Mouse (Mus musculus): ENCODE results near the gene Abhd8. TPM values are rescaled to one million over a fixed set of nuclear protein-coding genes. Genes with fewer than 3 reads are reported as not detected.
A peak's percentile ranks its signal among the peaks of the same experiment; 100 is the strongest.

Abhd8 gene
- total and polyA plus RNA-seq, 3 experiments: 6.0 to 33.2 (median 8.5) TPM

- TF ChIP-seq RCOR1 (conservative IDR thresholded peaks at IDR 0.05; ENCODE audit: low read depth, low read length): no peak
- no peak for TF ChIP-seq PAX5 (IDR thresholded peaks at IDR 0.05; ENCODE audit: low read length)
- no peak for TF ChIP-seq JUN (IDR thresholded peaks at IDR 0.05; ENCODE audit: insufficient read depth, low read depth, low read length)
- TF ChIP-seq NELFE (IDR thresholded peaks at IDR 0.05; ENCODE audit: low read depth, low read length): peak; percentile 77
- TF ChIP-seq ZC3H11A (IDR thresholded peaks at IDR 0.05; ENCODE audit: low read depth, low read length): no peak
- TF ChIP-seq CHD1 (IDR thresholded peaks at IDR 0.05; ENCODE audit: low read depth, low read length): no peak
- TF ChIP-seq MAZ (IDR thresholded peaks at IDR 0.05; ENCODE audit: low read depth, low read length): no peak
- TF ChIP-seq USF1 (IDR thresholded peaks at IDR 0.05; ENCODE audit: low read depth, low read length): no peak
- TF ChIP-seq SIN3A (IDR thresholded peaks at IDR 0.05; ENCODE audit: low read length): no peak; the same call in 1 of the 2 replicates
- TF ChIP-seq SMC3 (IDR thresholded peaks at IDR 0.05; ENCODE audit: low read depth, low read length): no peak
- no peak for TF ChIP-seq POLR2AphosphoS2 (IDR thresholded peaks at IDR 0.05; ENCODE audit: low read depth, low read length)
- TF ChIP-seq ELF1 (IDR thresholded peaks at IDR 0.05; ENCODE audit: low read depth, low read length): peak; percentile 90
- no peak for TF ChIP-seq RAD21 (IDR thresholded peaks at IDR 0.05; ENCODE audit: low read depth, low read length)
- no peak for TF ChIP-seq JUND (conservative IDR thresholded peaks at IDR 0.05; ENCODE audit: low read depth, low read length)
- TF ChIP-seq BHLHE40 (IDR thresholded peaks at IDR 0.05; ENCODE audit: low read depth, low read length): no peak
- no peak for TF ChIP-seq ETS1 (conservative IDR thresholded peaks at IDR 0.05; ENCODE audit: low read depth, low read length)
- peak; percentile 64 for TF ChIP-seq NRF1 (IDR thresholded peaks at IDR 0.05; ENCODE audit: low read depth, low read length)
- no peak for TF ChIP-seq ZKSCAN1 (IDR thresholded peaks at IDR 0.05; ENCODE audit: borderline replicate concordance, low read depth, low read length)
- TF ChIP-seq TCF12 (IDR thresholded peaks at IDR 0.05; ENCODE audit: low read depth, low read length): 0 out of 2 replicates have a peak, but pooled peaks have one; percentile 38
- peak; percentile 66 for TF ChIP-seq POLR2A (IDR thresholded peaks at IDR 0.05; ENCODE audit: low read depth, low read length)
Observed at GRCm38 (mm10) chr8:71468916-71469315, 5.5 kb upstream of the Abhd8 start, which contains the start of gene Dda1 (continued).

DNA sequence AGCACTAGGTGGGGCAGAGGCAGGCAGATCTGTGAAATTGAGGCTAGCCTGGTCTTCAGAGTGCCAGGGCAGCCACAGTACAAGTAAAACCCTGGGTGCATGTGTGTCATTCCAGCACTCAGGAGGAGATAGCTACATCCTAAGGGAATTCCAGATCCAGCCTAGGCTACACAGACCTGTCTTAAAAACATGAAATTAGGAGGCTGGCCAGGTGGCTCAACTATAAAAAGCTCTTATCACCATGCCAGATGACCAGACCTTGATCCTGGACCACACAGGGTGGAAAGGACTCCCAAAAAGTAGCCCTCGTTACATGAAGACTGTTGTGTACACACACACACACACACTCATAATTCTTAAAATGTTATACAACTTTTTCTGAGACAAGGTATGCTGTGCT lies 4.5 kb upstream of the Abhd8 start:
- H3K79me2 ChIP-seq (replicated peaks; ENCODE audit: control insufficient read depth, extremely low read depth, insufficient read depth, poor library complexity, severe bottlenecking): peaks cover 26% of the 10 kb centered on the region
- no peak for DNase-seq (ENCODE audit: extremely low read depth)
- TF ChIP-seq CHD2 (IDR thresholded peaks at IDR 0.05; ENCODE audit: low read length) (no peak), BHLHE40 (IDR thresholded peaks at IDR 0.05; ENCODE audit: low read depth, low read length) (no peak), JUN (IDR thresholded peaks at IDR 0.05; ENCODE audit: insufficient read depth, low read depth, low read length) (no peak), RCOR1 (conservative IDR thresholded peaks at IDR 0.05; ENCODE audit: low read depth, low read length) (no peak), RAD21 (IDR thresholded peaks at IDR 0.05; ENCODE audit: low read depth, low read length) (no peak), USF1 (IDR thresholded peaks at IDR 0.05; ENCODE audit: low read depth, low read length) (no peak), GABPA (IDR thresholded peaks at IDR 0.05; ENCODE audit: insufficient replicate concordance, low read depth, low read length) (no peak), ZKSCAN1 (IDR thresholded peaks at IDR 0.05; ENCODE audit: borderline replicate concordance, low read depth, low read length) (no peak), NRF1 (IDR thresholded peaks at IDR 0.05; ENCODE audit: low read depth, low read length) (no peak), ETS1 (conservative IDR thresholded peaks at IDR 0.05; ENCODE audit: low read depth, low read length) (no peak), POLR2A (IDR thresholded peaks at IDR 0.05; ENCODE audit: low read depth, low read length) (no peak), HCFC1 (IDR thresholded peaks at IDR 0.05; ENCODE audit: low read depth, low read length) (no peak), PAX5 (IDR thresholded peaks at IDR 0.05; ENCODE audit: low read length) (no peak), EP300 (IDR thresholded peaks at IDR 0.05; ENCODE audit: low read length) (no peak), TCF12 (IDR thresholded peaks at IDR 0.05; ENCODE audit: low read depth, low read length) (no peak), MXI1 (IDR thresholded peaks at IDR 0.05; ENCODE audit: low read depth, low read length) (no peak), IRF4 (IDR thresholded peaks at IDR 0.05; ENCODE audit: low read depth, low read length) (no peak), KAT2A (IDR thresholded peaks at IDR 0.05; ENCODE audit: insufficient replicate concordance, low read length) (no peak), ZNF384 (IDR thresholded peaks at IDR 0.05; ENCODE audit: low read depth, low read length) (no peak)
- H3K9ac ChIP-seq (ENCODE audit: insufficient read depth, low read depth): no peak overlapping the region
- dilution Hi-C loops (cut with MboI; ENCODE audit: extremely low pct_ligation_motif_present, extremely low pct_unique_long_range_greater_than_20kb, low sequenced_read_pairs) (no loop called here), in situ Hi-C loops (cut with MboI; ENCODE audit: low pct_ligation_motif_present, low pct_unique_long_range_greater_than_20kb, low sequenced_read_pairs) (loop anchor here (5.0 kb wide), 1 partner anchor 36 kb away; no protein-coding TSS in a partner anchor)
- H3K4me3 ChIP-seq (replicated peaks in 1 of 3; ENCODE audit: low read depth in 2 of 3, low read length in 2 of 3, poor library complexity in 1 of 3): no peak overlapping the region
- H3K4me2 ChIP-seq (ENCODE audit: insufficient read depth, low read depth, poor library complexity, severe bottlenecking): no peak overlapping the region
- no peaks in the 10 kb centered on the region for H3K27me3 ChIP-seq (replicated peaks)
- no peak overlapping the region for H3K27ac ChIP-seq (ENCODE audit: insufficient read depth, low read depth)
- peaks cover 14 to 41% of the 10 kb centered on the region in 2 experiments for H3K4me1 ChIP-seq (ENCODE audit: control insufficient read depth in 1 of 2, insufficient read depth in 2 of 2)
- H3K36me3 ChIP-seq (replicated peaks in 1 of 2; ENCODE audit: control insufficient read depth in 1 of 2, insufficient read depth in 1 of 2, low read length in 1 of 2): peaks cover 23 to 46% of the 10 kb centered on the region in 2 experiments
- no peaks in the 10 kb centered on the region for H3K9me3 ChIP-seq (replicated peaks; ENCODE audit: low read length)

Measured in CH12.LX (cell line).